Mouse (Mus musculus): ENCODE data around the gene Col28a1. TPM values are rescaled to one million over a fixed set of nuclear protein-coding genes. Genes with fewer than 3 reads are reported as not detected.

The Col28a1 gene
- polyA plus RNA-seq, 1 experiment from 2014 or later: 0.98 TPM

GRCm38 (mm10) chr6:8067124-8067523, 125.3 kb downstream of the Col28a1 start:
- Histone ChIP-seq H3K4me3 (ENCODE audit: low read depth, low read length) (no peak overlapping the region), H3K4me2 (ENCODE audit: low read length) (no peak overlapping the region), H3K9ac (ENCODE audit: low read depth, low read length) (no peak overlapping the region), H3K36me3 (ENCODE audit: control insufficient read depth, insufficient read depth, low read length) (no peaks in the 10 kb centered on the region), H3K9me3 (replicated peaks; ENCODE audit: control insufficient read depth, low read length, poor library complexity, severe bottlenecking) (no peaks in the 10 kb centered on the region), H3K27ac (ENCODE audit: low read length) (no peak overlapping the region), H3K27me3 (ENCODE audit: control insufficient read depth, insufficient read depth, low read depth, low read length) (no peaks in the 10 kb centered on the region), H3K4me1 (ENCODE audit: control insufficient read depth, insufficient read depth, low read length) (no peaks in the 10 kb centered on the region)
- no peak for ATAC-seq
- WGBS: 91% methylated on average over 3 of the region's 3 CpGs

- Histone ChIP-seq H3K9me3 (replicated peaks; ENCODE audit: control insufficient read depth, low read length, poor library complexity, severe bottlenecking) (no peaks in the 10 kb centered on the region), H3K4me3 (ENCODE audit: low read depth, low read length) (no peak overlapping the region), H3K4me2 (ENCODE audit: low read length) (no peak overlapping the region), H3K27ac (ENCODE audit: low read length) (no peak overlapping the region), H3K4me1 (ENCODE audit: control insufficient read depth, insufficient read depth, low read length) (no peaks in the 10 kb centered on the region), H3K27me3 (ENCODE audit: control insufficient read depth, insufficient read depth, low read depth, low read length) (no peaks in the 10 kb centered on the region), H3K9ac (ENCODE audit: low read depth, low read length) (no peak overlapping the region), H3K36me3 (ENCODE audit: control insufficient read depth, insufficient read depth, low read length) (no peaks in the 10 kb centered on the region)
- no peak for ATAC-seq
- WGBS: 59% methylated on average over 3 of the region's 3 CpGs
These were observed 126.2 kb downstream of the Col28a1 start for GRCm38 (mm10) chr6:8066208-8066607.

GRCm38 (mm10) chr6:8059199-8059598, 133.2 kb downstream of the Col28a1 start:
- Histone ChIP-seq H3K9ac (ENCODE audit: low read depth, low read length) (no peak overlapping the region), H3K4me2 (ENCODE audit: low read length) (no peak overlapping the region), H3K27me3 (ENCODE audit: control insufficient read depth, insufficient read depth, low read depth, low read length) (no peaks in the 10 kb centered on the region), H3K36me3 (ENCODE audit: control insufficient read depth, insufficient read depth, low read length) (no peaks in the 10 kb centered on the region), H3K4me3 (ENCODE audit: low read depth, low read length) (no peak overlapping the region), H3K4me1 (ENCODE audit: control insufficient read depth, insufficient read depth, low read length) (no peaks in the 10 kb centered on the region), H3K27ac (ENCODE audit: low read length) (no peak overlapping the region), H3K9me3 (replicated peaks; ENCODE audit: control insufficient read depth, low read length, poor library complexity, severe bottlenecking) (no peaks in the 10 kb centered on the region)
- 90% methylated on average over 7 of the region's 7 CpGs for WGBS
- ATAC-seq: no peak

- Histone ChIP-seq H3K36me3 (ENCODE audit: control insufficient read depth, insufficient read depth, low read length) (no peaks in the 10 kb centered on the region), H3K27ac (ENCODE audit: low read length) (no peak overlapping the region), H3K9me3 (replicated peaks; ENCODE audit: control insufficient read depth, low read length, poor library complexity, severe bottlenecking) (no peaks in the 10 kb centered on the region), H3K4me1 (ENCODE audit: control insufficient read depth, insufficient read depth, low read length) (no peaks in the 10 kb centered on the region), H3K27me3 (ENCODE audit: control insufficient read depth, insufficient read depth, low read depth, low read length) (no peaks in the 10 kb centered on the region), H3K9ac (ENCODE audit: low read depth, low read length) (no peak overlapping the region), H3K4me2 (ENCODE audit: low read length) (no peak overlapping the region), H3K4me3 (ENCODE audit: low read depth, low read length) (no peak overlapping the region)
- no peak for ATAC-seq
- 87% methylated on average over 2 of the region's 2 CpGs for WGBS
These were observed 144.2 kb downstream of the Col28a1 start for GRCm38 (mm10) chr6:8048216-8048615.

GRCm38 (mm10) chr6:8046446-8046845, 146.0 kb downstream of the Col28a1 start:
- Histone ChIP-seq H3K27ac (ENCODE audit: low read length) (no peak overlapping the region), H3K27me3 (ENCODE audit: control insufficient read depth, insufficient read depth, low read depth, low read length) (no peaks in the 10 kb centered on the region), H3K36me3 (ENCODE audit: control insufficient read depth, insufficient read depth, low read length) (no peaks in the 10 kb centered on the region), H3K4me2 (ENCODE audit: low read length) (no peak overlapping the region), H3K4me1 (ENCODE audit: control insufficient read depth, insufficient read depth, low read length) (no peaks in the 10 kb centered on the region), H3K9ac (ENCODE audit: low read depth, low read length) (no peak overlapping the region), H3K9me3 (replicated peaks; ENCODE audit: control insufficient read depth, low read length, poor library complexity, severe bottlenecking) (no peaks in the 10 kb centered on the region), H3K4me3 (ENCODE audit: low read depth, low read length) (no peak overlapping the region)
- 78% methylated on average over 4 of the region's 4 CpGs for WGBS
- no peak for ATAC-seq

GRCm38 (mm10) chr6:8045825-8046224, 146.6 kb downstream of the Col28a1 start:
- no peak overlapping the region for H3K4me3 ChIP-seq (ENCODE audit: low read depth, low read length)
- H3K4me1 ChIP-seq (ENCODE audit: control insufficient read depth, insufficient read depth, low read length): no peaks in the 10 kb centered on the region
- no peaks in the 10 kb centered on the region for H3K9me3 ChIP-seq (replicated peaks; ENCODE audit: control insufficient read depth, low read length, poor library complexity, severe bottlenecking)
- WGBS: 88% methylated on average over 1 of the region's 1 CpGs
- no peak for ATAC-seq
- no peak overlapping the region for H3K27ac ChIP-seq (ENCODE audit: low read length)
- no peaks in the 10 kb centered on the region for H3K27me3 ChIP-seq (ENCODE audit: control insufficient read depth, insufficient read depth, low read depth, low read length)
- no peaks in the 10 kb centered on the region for H3K36me3 ChIP-seq (ENCODE audit: control insufficient read depth, insufficient read depth, low read length)
- H3K9ac ChIP-seq (ENCODE audit: low read depth, low read length): no peak overlapping the region
- H3K4me2 ChIP-seq (ENCODE audit: low read length): no peak overlapping the region

- no peak for ATAC-seq
- Histone ChIP-seq H3K4me2 (ENCODE audit: low read length) (no peak overlapping the region), H3K27ac (ENCODE audit: low read length) (no peak overlapping the region), H3K9ac (ENCODE audit: low read depth, low read length) (no peak overlapping the region), H3K9me3 (replicated peaks; ENCODE audit: control insufficient read depth, low read length, poor library complexity, severe bottlenecking) (no peaks in the 10 kb centered on the region), H3K4me3 (ENCODE audit: low read depth, low read length) (no peak overlapping the region), H3K4me1 (ENCODE audit: control insufficient read depth, insufficient read depth, low read length) (no peaks in the 10 kb centered on the region), H3K36me3 (ENCODE audit: control insufficient read depth, insufficient read depth, low read length) (no peaks in the 10 kb centered on the region), H3K27me3 (ENCODE audit: control insufficient read depth, insufficient read depth, low read depth, low read length) (no peaks in the 10 kb centered on the region)
- WGBS: 80% methylated on average over 4 of the region's 4 CpGs
These were observed 163.7 kb downstream of the Col28a1 start for GRCm38 (mm10) chr6:8028711-8029110.

GRCm38 (mm10) chr6:8025332-8026129, 166.9 kb downstream of the Col28a1 start:
- Histone ChIP-seq H3K36me3 (ENCODE audit: control insufficient read depth, insufficient read depth, low read length) (no peaks in the 10 kb centered on the region), H3K9ac (ENCODE audit: low read depth, low read length) (no peak overlapping the region), H3K4me1 (ENCODE audit: control insufficient read depth, insufficient read depth, low read length) (no peaks in the 10 kb centered on the region), H3K9me3 (replicated peaks; ENCODE audit: control insufficient read depth, low read length, poor library complexity, severe bottlenecking) (no peaks in the 10 kb centered on the region), H3K27me3 (ENCODE audit: control insufficient read depth, insufficient read depth, low read depth, low read length) (no peaks in the 10 kb centered on the region), H3K4me3 (ENCODE audit: low read depth, low read length) (no peak overlapping the region), H3K4me2 (ENCODE audit: low read length) (no peak overlapping the region), H3K27ac (ENCODE audit: low read length) (no peak overlapping the region)
- WGBS: 94% methylated on average over 7 of the region's 7 CpGs
- ATAC-seq: no peak

- no peak for ATAC-seq
- Histone ChIP-seq H3K4me3 (ENCODE audit: low read depth, low read length) (no peak overlapping the region), H3K36me3 (ENCODE audit: control insufficient read depth, insufficient read depth, low read length) (no peaks in the 10 kb centered on the region), H3K9me3 (replicated peaks; ENCODE audit: control insufficient read depth, low read length, poor library complexity, severe bottlenecking) (no peaks in the 10 kb centered on the region), H3K9ac (ENCODE audit: low read depth, low read length) (no peak overlapping the region), H3K27ac (ENCODE audit: low read length) (no peak overlapping the region), H3K4me1 (ENCODE audit: control insufficient read depth, insufficient read depth, low read length) (no peaks in the 10 kb centered on the region), H3K4me2 (ENCODE audit: low read length) (no peak overlapping the region), H3K27me3 (ENCODE audit: control insufficient read depth, insufficient read depth, low read depth, low read length) (no peaks in the 10 kb centered on the region)
- WGBS: 90% methylated on average over 3 of the region's 3 CpGs
These were observed 168.9 kb downstream of the Col28a1 start for GRCm38 (mm10) chr6:8023527-8023926.

All from midbrain, embryonic 16.5 days (tissue).